Mouse (Mus musculus) liver, adult 2 months (tissue): ENCODE measurements at regions not wholly inside any gene's neighbourhood (a gene's known extent, or its start where the extent isn't known, plus 50 kb on each side); places are given as distances from the start of the nearest gene placed in this dataset.

ENCODE experiments used
- CTCF ChIP-seq: fragments of 200-500 bp; IDR thresholded peaks from 2 replicates; pipeline ENCODE4 v1.5.1; 2011; ENCODE audit warnings: low read depth, low read length, control low read depth
- POLR2A ChIP-seq: fragments of 200-500 bp; IDR thresholded peaks from 2 replicates; pipeline ENCODE4 v1.6.1; 2011; ENCODE audit warnings: low read length, control low read depth; ENCODE audit not compliant: insufficient read depth; ENCODE audit errors: extremely low read depth

GRCm38 (mm10) chr14:25392412-25392811 is 66.6 kb upstream of the Zmiz1 start:
- TF ChIP-seq POLR2A (no peak), CTCF (no peak)
